Mouse (Mus musculus) cerebellum, adult 18-20 months (tissue): ENCODE measurements around the gene Fcmr.

Experiments
- DNase-seq, 2 experiments: peaks; one replicate each; pipeline ENCODE4 v3.0.0; 2021

Fcmr gene

GRCm38 (mm10) chr1:130864238-130864637 is 1.2 kb upstream of the Fcmr start:
- peak; percentile 33 to 45 for DNase-seq

- no peak for DNase-seq
These were observed 728 bp upstream of the Fcmr start for GRCm38 (mm10) chr1:130864741-130865140.

GRCm38 (mm10) chr1:130872912-130873311 is 7.4 kb downstream of the Fcmr start:
- no peak for DNase-seq

GRCm38 (mm10) chr1:130875139-130875538 is 9.7 kb downstream of the Fcmr start:
- DNase-seq = peak; percentile 39 to 50

GRCm38 (mm10) chr1:130875910-130876309 is 10.4 kb downstream of the Fcmr start:
- DNase-seq = no peak

GRCm38 (mm10) chr1:130876931-130877509 is 11.6 kb downstream of the Fcmr start:
- DNase-seq = peak; percentile 49 to 60

GRCm38 (mm10) chr1:130877889-130878614 is 12.6 kb downstream of the Fcmr start:
- DNase-seq = peak; percentile 15 to 18

- DNase-seq = no peak
These were observed 14.5 kb downstream of the Fcmr start for GRCm38 (mm10) chr1:130879927-130880326.

- DNase-seq = no peak
These were observed 17.7 kb downstream of the Fcmr start for GRCm38 (mm10) chr1:130883146-130883545.

GRCm38 (mm10) chr1:130887354-130887753 is 21.9 kb downstream of the Fcmr start, which contains the start of gene Il24:
Gene Il24, minus strand, starts transcription at chr1:130887454.
- no peak for DNase-seq

- no peak for DNase-seq
These were observed 27.0 kb downstream of the Fcmr start for GRCm38 (mm10) chr1:130892446-130892845.

GRCm38 (mm10) chr1:130893329-130894040 is 28.0 kb downstream of the Fcmr start:
- no peak for DNase-seq

- DNase-seq = no peak
These were observed 29.0 kb downstream of the Fcmr start for GRCm38 (mm10) chr1:130894468-130894867.

GRCm38 (mm10) chr1:130902505-130902904 is 37.0 kb downstream of the Fcmr start:
- no peak for DNase-seq

GRCm38 (mm10) chr1:130911401-130912010 is 46.0 kb downstream of the Fcmr start, which contains the start of gene Il20:
Gene Il20, minus strand, starts transcription at chr1:130911451.
- no peak for DNase-seq

- no peak for DNase-seq
These were observed 53.0 kb downstream of the Fcmr start for GRCm38 (mm10) chr1:130918323-130918980.

GRCm38 (mm10) chr1:130926484-130926883 is 61.0 kb downstream of the Fcmr start:
- no peak for DNase-seq
